ENCODE assay signal across 23 mouse cellular contexts in genomic region chr2:155442916-155443315, GRCm38 (mm10). TPM values are rescaled to one million over a fixed set of nuclear protein-coding genes. Genes with fewer than 3 reads are reported as not detected.
DNase-seq lines count a peak whose midpoint lies in the region; ATAC-seq and TF ChIP-seq lines count a peak whose summit lies in the region.
"Had no signal": no experiment of that assay in that cellular context is flagged by ENCODE, and none has a peak within 500 bp of the region (broad histone marks: within the 10 kb centered on the region; RNA-seq: fewer than 3 reads in every experiment).

No protein-coding gene starts in this region.

- 41% methylated on average over 4 of the region's 4 CpGs for WGBS in liver, adult 2 months
- 84% methylated on average over 4 of the region's 4 CpGs for WGBS in liver, embryonic 12.5 days (ENCODE audit: insufficient replicate concordance)
- WGBS in macrophage (ENCODE audit: missing documents), result 85% methylated on average over 4 of the region's 4 CpGs

- no peak for ATAC-seq in liver, embryonic 12.5 days
- ATAC-seq: activated CD4-positive, CD25-positive, alpha-beta regulatory T cell, adult 4 months; CD4-positive, CD25-positive, alpha-beta regulatory T cell, adult 4 months; forebrain, embryonic 13.5 days; forebrain, embryonic 16.5 days; Patski had no signal

- no peak overlapping the region for H3K4me3 ChIP-seq in gastrocnemius, adult 2 months
- H3K4me3 ChIP-seq in liver, adult 2 months (ENCODE audit: insufficient read depth, low read depth, low read length), result no peak overlapping the region
- no peak overlapping the region for H3K4me3 ChIP-seq in liver, embryonic 12.5 days
- no peak overlapping the region for H3K4me3 ChIP-seq in bone marrow macrophage, adult 2 months (ENCODE audit: insufficient read depth, low read length)
- no peak overlapping the region for H3K4me3 ChIP-seq in macrophage (ENCODE audit: inconsistent target)
- H3K4me3 ChIP-seq: embryonic facial prominence, embryonic 10.5 days; embryonic facial prominence, embryonic 12.5 days; forebrain, embryonic 13.5 days had no signal

- DNase-seq in gastrocnemius, adult 2 months, result no peak
- DNase-seq in gastrocnemius, postnatal 14 days, result no peak
- DNase-seq in liver, adult 2 months (ENCODE audit: extremely low read depth, low read depth, low spot score), result peak; percentile 55
- DNase-seq in heart, postnatal 10 days, result no peak
- DNase-seq: adrenal gland, adult 8-10 months; B cell, adult 2 months; cerebellum, adult 11 months; cerebellum, adult 2 months; cerebellum, adult 9-10 months; cerebellum, postnatal 10 days; cerebellum, postnatal 25 days had no signal

- H3K4me2 ChIP-seq in liver, embryonic 12.5 days, result no peak overlapping the region
- H3K4me2 ChIP-seq: embryonic facial prominence, embryonic 12.5 days; forebrain, embryonic 13.5 days had no signal

- H3K27me3 ChIP-seq in liver, adult 2 months (ENCODE audit: control insufficient read depth, insufficient read depth, low read length), result no peaks in the 10 kb centered on the region
- H3K27me3 ChIP-seq in liver, embryonic 12.5 days (replicated peaks), result no peaks in the 10 kb centered on the region
- H3K27me3 ChIP-seq: CH12.LX; embryonic facial prominence, embryonic 12.5 days; forebrain, embryonic 13.5 days; Patski had no signal

- no peak for TF ChIP-seq CTCF in gastrocnemius, adult 2 months (IDR thresholded peaks at IDR 0.05)
- no peak for TF ChIP-seq CTCF in liver, adult 2 months (IDR thresholded peaks at IDR 0.05; ENCODE audit: low read depth, low read length)
- TF ChIP-seq CTCF in bone marrow macrophage, adult 2 months (IDR thresholded peaks at IDR 0.05; ENCODE audit: low read depth, low read length), result no peak

- peaks cover 4% of the 10 kb centered on the region; the same call in 1 of the 2 replicates for H3K36me3 ChIP-seq in liver, adult 2 months (ENCODE audit: control insufficient read depth, insufficient read depth, low read length)
- peaks cover 2% of the 10 kb centered on the region; the same call in 1 of the 2 replicates for H3K36me3 ChIP-seq in liver, embryonic 12.5 days
- H3K36me3 ChIP-seq in macrophage (ENCODE audit: inconsistent target), result no peaks in the 10 kb centered on the region

- TF ChIP-seq POLR2A in liver, adult 2 months (IDR thresholded peaks at IDR 0.05; ENCODE audit: extremely low read depth, insufficient read depth, low read length), result no peak
- no peak for TF ChIP-seq POLR2A in bone marrow macrophage, adult 2 months (IDR thresholded peaks at IDR 0.05; ENCODE audit: borderline replicate concordance, low read depth, low read length)

- H3K9ac ChIP-seq in liver, adult 2 months (ENCODE audit: low read depth, low read length), result no peak overlapping the region
- H3K9ac ChIP-seq in liver, embryonic 12.5 days, result no peak overlapping the region
- H3K9ac ChIP-seq: embryonic facial prominence, embryonic 12.5 days; forebrain, embryonic 13.5 days had no signal

- H3K4me1 ChIP-seq in liver, adult 2 months (ENCODE audit: control insufficient read depth, insufficient read depth, low read length), result peaks cover 11% of the 10 kb centered on the region
- H3K4me1 ChIP-seq in liver, embryonic 12.5 days, result no peaks in the 10 kb centered on the region
- H3K4me1 ChIP-seq in bone marrow macrophage, adult 2 months (ENCODE audit: control insufficient read depth, insufficient read depth, low read length), result peaks cover 15% of the 10 kb centered on the region
- H3K4me1 ChIP-seq: embryonic facial prominence, embryonic 12.5 days had no signal

- intact Hi-C loops in gastrocnemius, adult 2 months (cut with DNase I), result no loop called here
- intact Hi-C loops in gastrocnemius, postnatal 14 days (cut with DNase I; ENCODE audit: low total_unique reads), result no loop called here
- intact Hi-C loops in heart, postnatal 10 days (cut with DNase I), result no loop called here

- peaks cover 13% of the 10 kb centered on the region; the same call in 1 of the 2 replicates for H3K79me2 ChIP-seq in liver, adult 2 months (ENCODE audit: control insufficient read depth, insufficient read depth, low read length)
- peaks cover 91% of the 10 kb centered on the region for H3K79me2 ChIP-seq in macrophage (ENCODE audit: inconsistent target)

- H3K9me3 ChIP-seq in liver, embryonic 12.5 days (replicated peaks), result no peaks in the 10 kb centered on the region
- H3K9me3 ChIP-seq: embryonic facial prominence, embryonic 10.5 days; embryonic facial prominence, embryonic 12.5 days; forebrain, embryonic 13.5 days; G1E had no signal

- H3K27ac ChIP-seq in gastrocnemius, adult 2 months, result peak overlapping the region; percentile 61
- peak overlapping the region; percentile 39; the same call in 1 of the 2 replicates for H3K27ac ChIP-seq in liver, adult 2 months (replicated peaks; ENCODE audit: insufficient read depth, low read depth, low read length)
- no peak overlapping the region for H3K27ac ChIP-seq in liver, embryonic 12.5 days
- peak overlapping the region; percentile 47 for H3K27ac ChIP-seq in bone marrow macrophage, adult 2 months (ENCODE audit: insufficient read depth, low read depth, low read length)
- peak overlapping the region; percentile 49 for H3K27ac ChIP-seq in macrophage
- H3K27ac ChIP-seq: embryonic facial prominence, embryonic 10.5 days; embryonic facial prominence, embryonic 12.5 days; forebrain, embryonic 13.5 days had no signal

RNA-seq across cellular contexts. Expression of gene Ncoa6, which starts 30.8 kb away (rescaled TPM):
- 10 to 100 TPM; 16.3 to 18.7 TPM for total RNA-seq in gastrocnemius, adult 2 months (2021)
- total RNA-seq in gastrocnemius, postnatal 14 days (2021), result 10 to 100 TPM; 17.8 to 18.0 TPM
- total RNA-seq in liver, adult 2 months (2014; rRNA removed), result 6.4 and 9.5 TPM in 2 replicates
- 15.1 and 18.3 TPM in 2 replicates for polyA plus RNA-seq in liver, adult 2 months (2012; rRNA removed)
- 9.2 and 10.4 TPM in 2 replicates for polyA plus RNA-seq in liver, embryonic 12.5 days (2016; fragmentation: Nextera tagmentation; extraction: Ambion mirVana)
- polyA plus RNA-seq in bone marrow macrophage, adult 2 months (2012; ENCODE audit: insufficient read depth, insufficient read length, missing spikeins), result 38.7 and 39.1 TPM in 2 replicates
- 100 to 1,000 TPM in 20 of 26 experiments, 10 to 100 TPM in 6; 37.0 to 181 (median 129) TPM for total RNA-seq in macrophage (2018; cell fraction: chromatin; rRNA removed)
- 10 to 100 TPM; 26.9 to 65.8 (median 45.2) TPM for total RNA-seq in macrophage (2018; cell fraction: cytosol; rRNA removed)
- total RNA-seq in macrophage (2018; cell fraction: nucleus; rRNA removed), result 100 to 1,000 TPM in 15 of 26 experiments, 10 to 100 TPM in 11; 43.2 to 168 (median 112) TPM
- polyA plus RNA-seq in macrophage (2018), result 24.8 to 43.9 TPM (median 29.8 TPM) in 3 replicates
- total RNA-seq in heart, postnatal 10 days (2021), result 10 to 100 TPM; 40.5 to 40.7 TPM
